Mouse (Mus musculus) kidney, postnatal 36 days (tissue): ENCODE results near the gene Cblb.

Experiments used
- DNase-seq, 2 experiments: peaks; one replicate each; pipeline ENCODE4 v3.0.0; 2021 to 2022; ENCODE audit warnings: mixed read lengths in 2 of 2

Gene Cblb

DNA sequence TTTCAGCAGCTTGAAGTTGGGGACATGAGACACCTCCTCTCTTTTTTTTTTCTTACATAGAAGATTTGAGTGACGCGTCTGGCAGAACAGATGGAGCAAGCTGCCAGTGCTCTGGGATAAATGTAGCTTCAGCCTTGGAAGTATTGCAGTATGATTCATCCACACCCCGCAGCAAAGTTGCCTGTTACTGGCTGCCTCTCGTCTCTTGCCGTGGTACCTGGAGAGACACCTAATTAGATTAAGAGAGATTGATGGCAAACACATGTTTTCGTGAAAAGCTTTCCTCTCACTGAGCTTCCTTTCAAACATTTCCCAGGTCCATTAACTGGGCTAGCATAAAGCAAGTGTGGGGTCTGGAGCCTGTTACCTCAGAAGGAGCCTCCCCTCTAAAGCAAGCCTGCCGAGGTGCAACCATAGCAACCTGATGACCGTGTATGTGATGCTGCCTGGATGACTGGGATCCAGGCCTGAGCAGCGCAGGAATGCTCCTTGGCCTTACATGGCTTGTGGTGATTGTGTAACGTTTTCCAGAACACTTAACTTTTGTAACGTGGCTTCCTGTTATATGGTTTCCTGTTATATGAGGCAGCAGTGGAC, 103.7 kb downstream of the Cblb start:
- DNase-seq = no peak

- no peak for DNase-seq
Observed at GRCm38 (mm10) chr16:52135689-52136390, 104.8 kb downstream of the Cblb start.

- DNase-seq = no peak
Observed at GRCm38 (mm10) chr16:52143101-52143500, 112.1 kb downstream of the Cblb start.

DNA sequence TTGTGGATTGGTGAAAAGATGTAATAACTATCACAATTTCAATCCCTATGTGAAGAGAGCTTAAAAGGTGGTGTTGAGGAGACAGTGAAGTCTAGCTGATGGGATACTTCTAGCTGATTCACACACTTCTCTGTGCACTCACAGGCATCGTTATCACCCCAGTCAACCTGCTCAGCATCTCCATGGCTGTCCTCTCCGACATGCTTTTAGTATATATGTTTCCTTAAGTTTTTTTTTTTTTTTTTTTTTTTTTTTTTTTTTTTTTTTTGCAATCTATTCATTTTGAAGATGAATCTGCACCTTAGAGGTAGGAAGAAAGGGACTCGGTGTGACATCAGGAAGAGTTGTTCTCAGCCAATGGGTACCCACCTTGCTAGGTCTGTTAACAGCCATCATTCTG, 112.8 kb downstream of the Cblb start:
- DNase-seq = no peak

- DNase-seq = no peak
Observed at GRCm38 (mm10) chr16:52144792-52145191, 113.8 kb downstream of the Cblb start.

DNA sequence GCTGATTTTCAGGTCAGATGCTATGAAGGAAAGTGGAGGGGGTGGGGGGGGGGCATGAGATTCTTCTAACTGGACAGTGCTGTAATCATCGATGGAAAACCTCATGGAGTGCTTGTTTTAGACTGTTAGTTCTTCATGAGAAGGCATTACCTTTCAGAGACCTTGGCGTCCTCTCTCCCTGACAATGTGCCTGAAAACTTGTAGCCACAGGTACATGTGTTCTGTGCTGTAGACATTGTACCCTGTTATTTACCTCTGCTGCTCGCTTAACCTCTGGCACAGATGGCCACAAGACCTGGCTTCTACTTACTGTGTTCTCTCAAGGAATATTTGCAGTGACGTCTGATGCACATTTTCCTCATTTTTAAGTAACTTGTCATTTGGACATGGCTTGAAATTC, 114.5 kb downstream of the Cblb start:
- no peak for DNase-seq

- DNase-seq = no peak
Observed at GRCm38 (mm10) chr16:52146976-52147696, 116.1 kb downstream of the Cblb start.

GRCm38 (mm10) chr16:52148041-52148440, 117.0 kb downstream of the Cblb start:
- no peak for DNase-seq

GRCm38 (mm10) chr16:52149135-52149769, 118.2 kb downstream of the Cblb start:
- DNase-seq = no peak

GRCm38 (mm10) chr16:52155030-52155696, 124.1 kb downstream of the Cblb start:
- DNase-seq = no peak

- DNase-seq = no peak
Observed at GRCm38 (mm10) chr16:52159958-52160504, 129.0 kb downstream of the Cblb start.

DNA sequence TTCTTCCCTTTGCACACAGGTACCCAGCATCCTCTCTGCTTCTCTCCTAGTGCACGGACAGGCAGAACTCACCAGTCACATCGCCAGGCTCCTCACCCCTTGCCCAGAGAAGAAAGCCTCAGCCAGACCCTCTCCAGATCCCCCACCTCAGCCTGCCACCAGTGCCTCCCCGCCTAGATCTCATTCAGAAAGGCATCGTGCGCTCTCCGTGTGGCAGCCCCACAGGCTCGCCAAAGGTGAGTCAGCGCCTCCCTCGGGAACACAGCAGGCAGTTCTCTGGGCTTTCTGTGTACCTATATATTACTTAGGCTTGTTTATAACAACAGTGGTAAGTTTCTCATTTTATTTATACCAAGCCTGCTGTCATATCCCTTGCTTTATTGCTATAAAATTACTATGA, 133.2 kb downstream of the Cblb start:
- DNase-seq = no peak

DNA sequence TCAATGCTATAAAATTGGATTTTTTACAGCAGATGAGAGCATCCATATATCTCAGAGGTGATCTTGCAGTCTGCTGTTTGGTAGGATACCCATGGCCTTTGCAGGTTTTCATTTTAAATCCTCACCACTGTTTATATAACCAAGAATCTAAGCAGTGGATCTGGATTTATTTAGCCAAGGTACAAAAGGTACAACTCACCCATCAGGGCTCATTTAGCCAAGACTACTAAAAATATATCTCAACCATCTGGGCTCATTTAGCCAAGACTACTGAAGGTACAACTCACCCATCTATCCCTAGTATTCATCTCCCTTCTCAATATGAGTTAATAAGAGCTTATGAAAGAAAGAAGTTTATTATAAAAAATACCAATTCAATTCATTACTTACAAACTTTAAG, 142.2 kb downstream of the Cblb start:
- no peak for DNase-seq

DNA sequence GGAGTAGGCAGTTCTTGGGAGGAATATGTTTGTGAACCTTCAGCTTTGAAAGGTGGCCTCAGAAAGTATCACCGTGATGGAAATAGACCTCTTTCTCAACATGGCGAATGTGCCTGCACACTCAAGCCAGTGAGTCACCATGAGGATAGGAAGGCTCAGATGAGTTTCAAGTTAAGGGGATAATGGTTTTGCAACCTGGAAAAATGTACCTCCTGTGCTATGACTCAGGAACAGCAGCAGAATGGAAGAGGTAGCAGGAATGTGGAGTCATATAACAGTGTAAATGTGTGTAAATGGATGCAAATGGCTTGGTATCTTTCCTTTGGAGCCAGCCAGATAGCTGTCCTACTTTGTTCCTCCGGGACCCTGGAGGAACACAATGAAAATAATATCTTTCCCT, 148.8 kb downstream of the Cblb start:
- no peak for DNase-seq

DNA sequence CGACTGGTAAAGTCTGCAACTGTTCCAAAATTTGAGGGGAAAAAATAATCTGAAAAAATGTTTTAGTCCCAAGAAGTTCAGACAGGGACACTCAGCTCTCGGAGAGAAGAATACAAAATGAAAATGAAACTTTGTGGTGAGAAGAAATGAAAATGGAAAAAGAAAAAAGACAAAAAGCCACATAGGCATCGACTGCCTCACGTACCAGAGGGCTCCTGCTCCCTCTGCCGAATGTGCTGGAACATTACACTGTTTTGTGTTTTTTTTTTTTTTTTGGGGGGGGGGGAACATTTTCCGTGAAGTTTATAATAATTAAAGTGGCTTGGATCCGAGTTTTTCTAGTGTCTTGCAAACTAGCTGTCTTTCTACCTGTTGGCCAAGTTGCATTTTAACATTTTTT, 151.0 kb downstream of the Cblb start:
- DNase-seq = peak in 1 of 2 experiments; percentile 17

GRCm38 (mm10) chr16:52184350-52184749, 153.3 kb downstream of the Cblb start:
- DNase-seq = no peak

DNA sequence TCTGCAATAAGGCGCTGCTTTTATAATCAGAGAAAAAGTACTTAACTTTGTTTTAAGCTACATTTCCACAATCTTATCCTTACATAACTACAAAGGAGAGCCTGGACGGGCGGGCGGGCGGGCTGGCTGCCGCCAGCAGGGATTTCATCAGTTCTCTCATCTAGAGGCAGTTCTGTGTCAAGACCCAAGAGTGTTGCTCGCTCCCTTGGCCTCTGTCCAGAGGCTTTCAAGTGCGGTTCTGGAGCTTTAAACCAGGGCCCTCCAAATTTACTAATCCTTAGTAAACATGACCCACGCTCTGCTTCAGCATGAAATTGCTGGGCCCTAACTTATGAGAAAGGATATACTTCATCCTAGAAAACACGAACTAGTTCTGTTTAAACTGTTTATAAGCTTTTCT, 155.7 kb downstream of the Cblb start:
- no peak for DNase-seq

DNA sequence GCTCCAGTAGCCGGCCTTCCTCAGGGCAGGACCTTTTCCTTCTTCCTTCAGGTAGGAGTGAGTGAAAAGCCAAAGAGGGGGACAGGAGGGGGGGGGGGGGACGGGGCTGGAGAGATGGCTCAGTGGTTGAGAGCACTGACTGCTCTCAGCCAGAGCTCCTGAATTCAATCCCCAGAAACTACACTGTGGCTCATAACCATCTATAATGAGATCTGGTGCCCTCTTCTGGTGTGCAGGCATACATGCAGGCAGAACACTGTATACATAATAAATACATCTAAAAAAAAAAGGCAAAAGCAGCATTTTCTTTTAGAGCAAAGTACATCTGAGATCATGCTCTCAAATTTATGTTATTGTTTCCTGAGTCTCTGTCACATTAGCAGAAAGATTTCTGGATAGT, 158.1 kb downstream of the Cblb start:
- no peak for DNase-seq

- DNase-seq = peak; percentile 37 to 70
Observed at GRCm38 (mm10) chr16:52190714-52191113, 159.7 kb downstream of the Cblb start.

GRCm38 (mm10) chr16:52194040-52194439, 163.0 kb downstream of the Cblb start:
- DNase-seq = peak in 1 of 2 experiments; percentile 23

DNA sequence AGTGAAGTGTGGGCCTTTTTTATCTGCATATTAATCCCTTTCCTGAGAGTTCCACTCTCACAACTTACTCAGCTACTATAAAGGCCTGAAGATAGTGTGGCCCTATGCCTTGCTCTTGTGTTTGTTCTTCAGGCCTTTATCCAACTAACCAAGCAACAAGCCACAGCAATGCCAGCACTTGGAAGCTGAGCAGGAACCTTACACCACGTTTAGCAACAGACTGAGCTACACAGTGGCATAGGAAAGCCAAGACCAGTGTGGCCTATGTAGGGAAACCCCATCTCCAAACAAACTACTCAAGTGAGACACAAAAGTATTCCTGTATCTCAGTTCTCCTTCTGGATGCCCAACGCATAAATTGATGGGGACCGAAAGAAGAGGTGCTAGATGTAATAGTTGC, 163.8 kb downstream of the Cblb start:
- no peak for DNase-seq

DNA sequence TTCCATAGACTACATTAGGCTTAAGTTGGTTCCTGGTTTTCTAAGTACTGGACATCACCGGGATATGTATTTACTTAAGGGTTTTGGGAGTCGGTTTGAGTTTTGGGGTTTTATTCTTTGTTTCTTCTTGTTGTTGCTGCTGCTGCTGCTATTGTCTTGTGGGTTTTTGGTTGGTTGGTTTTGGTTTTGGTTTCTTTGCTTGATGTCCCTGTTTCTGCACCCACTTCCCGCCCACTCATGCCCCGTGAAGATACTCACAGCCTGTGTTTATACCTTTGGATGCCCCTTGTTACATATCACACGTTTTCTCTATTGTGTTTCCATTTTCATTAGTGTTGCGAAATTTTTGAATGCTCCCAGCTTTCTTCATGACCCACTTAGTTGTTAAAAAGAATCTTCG, 169.1 kb downstream of the Cblb start:
- DNase-seq = no peak
